Mouse (Mus musculus) heart, embryonic 11.5 days (tissue): ENCODE measurements around the gene Gpatch1. TPM values are rescaled to one million over a fixed set of nuclear protein-coding genes. Genes with fewer than 3 reads are reported as not detected.

ENCODE experiments used
- ATAC-seq: fragments of 200-750 bp; cut with Nextera tagmentation; replicated peaks from 2 replicates; pipeline ENCODE4 v1.8.0; 2017; ENCODE audit warnings: moderate library complexity; ENCODE audit not compliant: insufficient number of reproducible peaks, low FRiP score, low TSS enrichment
- H3K27ac ChIP-seq: fragments of 300-500 bp; sonication (generic); 2 replicates; pipeline ENCODE4 v1.5.1; 2014; ENCODE audit warnings: mild to moderate bottlenecking, low read depth, low read length
- H3K27me3 ChIP-seq: fragments of 300-500 bp; sonication (generic); 2 replicates; pipeline ENCODE4 v1.6.1; 2014; ENCODE audit warnings: mild to moderate bottlenecking, low read length, mixed read lengths; ENCODE audit not compliant: control insufficient read depth, insufficient read depth
- H3K36me3 ChIP-seq: fragments of 300-500 bp; sonication (generic); 2 replicates; pipeline ENCODE4 v1.6.1; 2014; ENCODE audit warnings: mild to moderate bottlenecking, low read length, moderate library complexity, mixed read lengths; ENCODE audit not compliant: control insufficient read depth, insufficient read depth
- H3K4me1 ChIP-seq: fragments of 300-500 bp; sonication (generic); 2 replicates; pipeline ENCODE4 v1.6.1; 2014; ENCODE audit warnings: low read length; ENCODE audit not compliant: control insufficient read depth, insufficient read depth
- H3K4me2 ChIP-seq: fragments of 300-500 bp; sonication (generic); 2 replicates; pipeline ENCODE4 v1.6.1; 2014; ENCODE audit warnings: mild to moderate bottlenecking, moderate library complexity
- H3K4me3 ChIP-seq: fragments of 300-500 bp; sonication (generic); 2 replicates; pipeline ENCODE4 v1.5.1; 2014; ENCODE audit warnings: low read depth, low read length
- H3K9ac ChIP-seq: fragments of 300-500 bp; sonication (generic); 2 replicates; pipeline ENCODE4 v1.6.1; 2014; ENCODE audit warnings: mild to moderate bottlenecking, low read depth, low read length, moderate library complexity
- H3K9me3 ChIP-seq: fragments of 300-500 bp; sonication (generic); replicated peaks from 2 replicates; pipeline ENCODE4 v1.6.1; 2016; ENCODE audit warnings: low read length; ENCODE audit not compliant: control insufficient read depth
- WGBS: fragments of 180-500 bp; shearing (Covaris S2); extraction: QIAGEN DNeasy Blood & Tissue Kit; methylation state at CpG from one replicate; pipeline ENCODE4 v1.1.7; 2014; ENCODE audit not compliant: insufficient replicate concordance; 5-methylcytosine and 5-hydroxymethylcytosine counted together
- polyA plus RNA-seq: library from polyadenylated mRNA; unstranded; fragments of >200 nt; fragmentation: Nextera tagmentation; extraction: Ambion mirVana; gene quantifications from 2 replicates; pipeline ENCODE4 v1.2.1, GENCODE M21; 2014

Gpatch1 gene
- polyA plus RNA-seq, 1 experiment from 2014 or later, result 10.4 TPM

GRCm38 (mm10) chr7:35235308-35235707 is 82.9 kb downstream of the Gpatch1 start:
- H3K9me3 ChIP-seq, result no peaks in the 10 kb centered on the region
- peak; percentile 64; the same call in 1 of the 2 replicates for ATAC-seq
- peak overlapping the region; percentile 63 for H3K4me3 ChIP-seq
- no peaks in the 10 kb centered on the region for H3K27me3 ChIP-seq
- peak overlapping the region; percentile 90 for H3K27ac ChIP-seq
- H3K4me2 ChIP-seq, result peak overlapping the region; percentile 62
- peak overlapping the region; percentile 36; the same call in 1 of the 2 replicates for H3K9ac ChIP-seq
- H3K36me3 ChIP-seq, result no peaks in the 10 kb centered on the region
- 17% methylated on average over 9 of the region's 9 CpGs for WGBS
- H3K4me1 ChIP-seq, result no peaks in the 10 kb centered on the region

- H3K9ac ChIP-seq, result peak overlapping the region; percentile 77
- H3K9me3 ChIP-seq, result no peaks in the 10 kb centered on the region
- no peaks in the 10 kb centered on the region for H3K36me3 ChIP-seq
- peak overlapping the region; percentile 63 for H3K4me3 ChIP-seq
- peak; percentile 89 for ATAC-seq
- peak overlapping the region; percentile 74 for H3K4me2 ChIP-seq
- under 1% methylated on average over 45 of the region's 45 CpGs for WGBS
- H3K27me3 ChIP-seq, result no peaks in the 10 kb centered on the region
- H3K4me1 ChIP-seq, result no peaks in the 10 kb centered on the region
- H3K27ac ChIP-seq, result peak overlapping the region; percentile 90
These were observed 83.6 kb downstream of the Gpatch1 start for GRCm38 (mm10) chr7:35234361-35235245.

GRCm38 (mm10) chr7:35233861-35234260 is 84.4 kb downstream of the Gpatch1 start:
- Histone ChIP-seq H3K4me1 (no peaks in the 10 kb centered on the region), H3K36me3 (no peaks in the 10 kb centered on the region), H3K27me3 (no peaks in the 10 kb centered on the region), H3K9ac (peak overlapping the region; percentile 77), H3K4me3 (peak overlapping the region; percentile 63), H3K9me3 (no peaks in the 10 kb centered on the region), H3K4me2 (peak overlapping the region; percentile 74), H3K27ac (no peak overlapping the region; the same call in 1 of the 2 replicates)
- ATAC-seq, result no peak
- WGBS, result 46% methylated on average over 12 of the region's 12 CpGs

- peak overlapping the region; percentile 9; the same call in 1 of the 2 replicates for H3K4me2 ChIP-seq
- no peak overlapping the region for H3K27ac ChIP-seq
- H3K36me3 ChIP-seq, result no peaks in the 10 kb centered on the region
- H3K9me3 ChIP-seq, result no peaks in the 10 kb centered on the region
- H3K4me1 ChIP-seq, result no peaks in the 10 kb centered on the region
- H3K4me3 ChIP-seq, result no peak overlapping the region
- H3K27me3 ChIP-seq, result no peaks in the 10 kb centered on the region
- ATAC-seq, result no peak
- H3K9ac ChIP-seq, result no peak overlapping the region
- WGBS, result 25% methylated on average over 13 of the region's 13 CpGs
These were observed 85.3 kb downstream of the Gpatch1 start for GRCm38 (mm10) chr7:35232796-35233455.

GRCm38 (mm10) chr7:35230333-35230732 is 87.9 kb downstream of the Gpatch1 start:
- H3K9ac ChIP-seq, result no peak overlapping the region

More at GRCm38 (mm10) chr7:35230333-35230732, 87.9 kb downstream of the Gpatch1 start:
- Histone ChIP-seq H3K4me2 (no peak overlapping the region), H3K4me3 (no peak overlapping the region), H3K27ac (no peak overlapping the region), H3K4me1 (no peaks in the 10 kb centered on the region), H3K36me3 (no peaks in the 10 kb centered on the region), H3K27me3 (no peaks in the 10 kb centered on the region), H3K9me3 (no peaks in the 10 kb centered on the region)
- 71% methylated on average over 3 of the region's 3 CpGs for WGBS
- no peak for ATAC-seq

Other genes with a start within 250 kb of the Gpatch1 start
- gene Cebpa, start 199.1 kb downstream of the Gpatch1 start, polyA plus RNA-seq, result 0.08 and 0.47 TPM in 2 replicates
- 0.68 and 0.89 TPM in 2 replicates for gene Slc7a10, start 132.1 kb downstream of the Gpatch1 start, polyA plus RNA-seq
- gene Lrp3, start 102.9 kb downstream of the Gpatch1 start, polyA plus RNA-seq, result 2.1 and 2.2 TPM in 2 replicates
- gene Rhpn2, start 15.7 kb upstream of the Gpatch1 start, polyA plus RNA-seq, result 8.3 and 8.5 TPM in 2 replicates
- gene Faap24, start 78.4 kb upstream of the Gpatch1 start, polyA plus RNA-seq, result 15.2 and 16.2 TPM in 2 replicates
- gene Cep89, start 78.6 kb upstream of the Gpatch1 start, polyA plus RNA-seq, result 32.2 and 33.3 TPM in 2 replicates
- 0.66 and 1.7 TPM in 2 replicates for gene Slc7a9, start 130.4 kb upstream of the Gpatch1 start, polyA plus RNA-seq
- 0.42 and 0.67 TPM in 2 replicates for gene Tdrd12, start 219.3 kb upstream of the Gpatch1 start, polyA plus RNA-seq
- gene Nudt19, start 237.9 kb upstream of the Gpatch1 start, polyA plus RNA-seq, result 90.4 and 99.8 TPM in 2 replicates